Mouse (Mus musculus): Measurements from ENCODE around the gene Itga7. TPM values are rescaled to one million over a fixed set of nuclear protein-coding genes. Genes with fewer than 3 reads are reported as not detected.
"Not testable (repeated sequence)": the region's sequence is repeated elsewhere in the genome, so short reads cannot be mapped to it uniquely, and the experiment has no call there.

The Itga7 gene
- polyA plus RNA-seq, 1 experiment: 14.5 TPM

DNA sequence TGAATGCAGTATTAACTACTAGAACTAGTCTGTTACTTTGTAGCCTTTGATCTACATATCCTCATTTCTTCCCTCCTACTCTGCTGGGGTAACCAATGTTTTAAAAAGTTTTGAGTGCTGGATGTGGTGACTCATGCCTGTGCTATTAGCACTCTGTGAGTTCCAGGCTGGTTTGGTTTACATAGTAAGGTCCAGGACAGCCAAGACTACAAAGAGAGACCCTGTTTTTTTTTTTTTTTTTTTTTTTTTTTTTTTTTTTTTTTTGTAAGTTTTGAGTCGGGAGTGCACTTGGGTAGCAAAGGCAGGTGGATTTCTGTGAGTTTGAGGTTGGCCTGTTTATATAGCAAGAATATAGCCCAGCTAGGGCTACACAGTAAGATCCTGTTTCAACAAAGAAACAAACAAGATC, 34.7 kb downstream of the Itga7 start:
- 44% methylated on average over 1 of the region's 1 CpGs for WGBS
- TF ChIP-seq CTCF (IDR thresholded peaks at IDR 0.05; ENCODE audit: borderline replicate concordance, control insufficient read depth, extremely low read depth, insufficient read depth, low read length, poor library complexity): no peak
- no peak for TF ChIP-seq POLR2A (IDR thresholded peaks at IDR 0.05; ENCODE audit: control insufficient read depth, extremely low read depth, insufficient read depth, low read length, poor library complexity)
- no peaks in the 10 kb centered on the region for H3K36me3 ChIP-seq (ENCODE audit: control insufficient read depth, insufficient read depth, low read length)
- no peaks in the 10 kb centered on the region for H3K4me1 ChIP-seq (replicated peaks; ENCODE audit: control insufficient read depth, insufficient read depth, low read length)
- no peak for DNase-seq
- H3K4me3 ChIP-seq (ENCODE audit: control insufficient read depth, insufficient read depth, low read length): no peak overlapping the region
- no peak overlapping the region for H3K27ac ChIP-seq (ENCODE audit: control insufficient read depth, insufficient read depth, low read length)
- H3K27me3 ChIP-seq (ENCODE audit: control insufficient read depth, insufficient read depth, low read length): no peaks in the 10 kb centered on the region

DNA sequence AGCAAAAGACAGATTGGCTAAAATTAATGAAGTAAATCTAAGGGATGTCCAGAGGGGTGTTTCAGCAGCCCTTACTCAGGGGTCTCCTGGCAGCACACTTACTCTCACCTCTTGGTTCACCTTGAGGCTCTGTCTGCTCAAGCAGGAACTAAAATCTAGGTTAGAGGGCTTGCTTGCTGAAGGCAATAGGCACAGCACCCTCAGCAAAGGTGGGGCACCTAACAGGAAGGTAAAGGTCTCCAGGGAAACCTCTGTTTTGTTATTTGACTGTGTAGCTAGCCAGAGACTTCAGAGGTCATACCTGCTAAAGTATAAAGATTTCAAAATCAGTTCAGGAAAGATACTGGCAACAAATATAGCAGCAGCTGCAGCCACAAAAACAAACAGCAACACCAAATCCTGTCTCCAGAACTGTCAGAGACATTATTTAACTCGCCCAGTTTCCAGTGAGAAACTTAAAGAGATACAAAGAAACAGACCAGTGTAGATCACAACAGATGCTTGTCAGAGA, 37.2 kb downstream of the Itga7 start:
- Histone ChIP-seq H3K27ac (ENCODE audit: control insufficient read depth, insufficient read depth, low read length) (no peak overlapping the region), H3K36me3 (ENCODE audit: control insufficient read depth, insufficient read depth, low read length) (no peaks in the 10 kb centered on the region), H3K27me3 (ENCODE audit: control insufficient read depth, insufficient read depth, low read length) (no peaks in the 10 kb centered on the region), H3K4me3 (ENCODE audit: control insufficient read depth, insufficient read depth, low read length) (no peak overlapping the region), H3K4me1 (replicated peaks; ENCODE audit: control insufficient read depth, insufficient read depth, low read length) (no peaks in the 10 kb centered on the region)
- no peak for DNase-seq
- WGBS: 64% methylated on average over 1 of the region's 1 CpGs
- TF ChIP-seq POLR2A (IDR thresholded peaks at IDR 0.05; ENCODE audit: control insufficient read depth, extremely low read depth, insufficient read depth, low read length, poor library complexity) (no peak), CTCF (IDR thresholded peaks at IDR 0.05; ENCODE audit: borderline replicate concordance, control insufficient read depth, extremely low read depth, insufficient read depth, low read length, poor library complexity) (no peak)

DNA sequence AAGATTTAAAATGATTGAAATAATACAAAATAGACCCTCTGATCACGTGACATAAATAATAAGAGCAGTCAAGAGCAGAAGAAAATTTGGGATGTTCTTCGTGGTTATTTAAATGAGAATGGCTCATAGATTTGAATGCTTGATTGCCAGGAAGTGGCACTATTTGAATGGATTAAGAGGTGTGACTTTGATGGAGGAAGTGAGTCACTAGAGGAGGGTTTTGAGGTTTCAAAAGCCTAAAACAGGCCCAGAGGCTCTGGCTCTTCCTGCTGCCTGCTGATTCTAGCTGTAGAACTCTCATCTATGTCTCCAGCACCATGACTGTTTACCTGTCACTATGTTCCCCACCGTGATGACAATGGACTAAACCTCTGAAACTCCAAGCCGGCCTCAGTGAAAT, 39.2 kb downstream of the Itga7 start:
- Histone ChIP-seq H3K27ac (ENCODE audit: control insufficient read depth, insufficient read depth, low read length) (no peak overlapping the region), H3K36me3 (ENCODE audit: control insufficient read depth, insufficient read depth, low read length) (no peaks in the 10 kb centered on the region), H3K27me3 (ENCODE audit: control insufficient read depth, insufficient read depth, low read length) (no peaks in the 10 kb centered on the region), H3K4me1 (replicated peaks; ENCODE audit: control insufficient read depth, insufficient read depth, low read length) (no peaks in the 10 kb centered on the region), H3K4me3 (ENCODE audit: control insufficient read depth, insufficient read depth, low read length) (no peak overlapping the region)
- 91% methylated on average over 4 of the region's 4 CpGs for WGBS
- TF ChIP-seq CTCF (IDR thresholded peaks at IDR 0.05; ENCODE audit: borderline replicate concordance, control insufficient read depth, extremely low read depth, insufficient read depth, low read length, poor library complexity): no peak
- TF ChIP-seq POLR2A (IDR thresholded peaks at IDR 0.05; ENCODE audit: control insufficient read depth, extremely low read depth, insufficient read depth, low read length, poor library complexity): no peak
- no peak for DNase-seq

DNA sequence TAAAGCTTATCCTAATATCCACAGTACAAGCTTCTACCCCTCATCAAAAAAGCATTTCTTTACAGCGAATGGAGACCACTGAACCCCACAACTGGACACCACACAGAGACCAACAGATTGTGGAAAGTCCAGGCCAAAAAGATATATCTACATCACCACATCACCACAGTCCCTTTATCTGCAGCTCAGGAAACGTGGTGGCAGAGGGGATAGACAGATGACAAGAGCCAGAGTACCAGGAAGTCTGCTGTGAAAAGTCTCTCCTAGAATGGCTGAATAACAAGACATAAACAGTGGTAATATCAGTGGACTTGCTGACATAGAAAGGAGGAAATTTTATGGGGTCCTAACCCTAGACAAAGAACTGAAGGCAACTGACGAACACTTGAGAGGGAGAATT, 42.8 kb downstream of the Itga7 start:
- H3K27ac ChIP-seq (ENCODE audit: control insufficient read depth, insufficient read depth, low read length): no peak overlapping the region
- DNase-seq: no peak
- no peaks in the 10 kb centered on the region for H3K4me1 ChIP-seq (replicated peaks; ENCODE audit: control insufficient read depth, insufficient read depth, low read length)
- H3K36me3 ChIP-seq (ENCODE audit: control insufficient read depth, insufficient read depth, low read length): no peaks in the 10 kb centered on the region
- TF ChIP-seq CTCF (IDR thresholded peaks at IDR 0.05; ENCODE audit: borderline replicate concordance, control insufficient read depth, extremely low read depth, insufficient read depth, low read length, poor library complexity) (no peak), POLR2A (IDR thresholded peaks at IDR 0.05; ENCODE audit: control insufficient read depth, extremely low read depth, insufficient read depth, low read length, poor library complexity) (no peak)
- H3K27me3 ChIP-seq (ENCODE audit: control insufficient read depth, insufficient read depth, low read length): no peaks in the 10 kb centered on the region
- H3K4me3 ChIP-seq (ENCODE audit: control insufficient read depth, insufficient read depth, low read length): no peak overlapping the region
- WGBS: 77% methylated on average over 3 of the region's 3 CpGs

DNA sequence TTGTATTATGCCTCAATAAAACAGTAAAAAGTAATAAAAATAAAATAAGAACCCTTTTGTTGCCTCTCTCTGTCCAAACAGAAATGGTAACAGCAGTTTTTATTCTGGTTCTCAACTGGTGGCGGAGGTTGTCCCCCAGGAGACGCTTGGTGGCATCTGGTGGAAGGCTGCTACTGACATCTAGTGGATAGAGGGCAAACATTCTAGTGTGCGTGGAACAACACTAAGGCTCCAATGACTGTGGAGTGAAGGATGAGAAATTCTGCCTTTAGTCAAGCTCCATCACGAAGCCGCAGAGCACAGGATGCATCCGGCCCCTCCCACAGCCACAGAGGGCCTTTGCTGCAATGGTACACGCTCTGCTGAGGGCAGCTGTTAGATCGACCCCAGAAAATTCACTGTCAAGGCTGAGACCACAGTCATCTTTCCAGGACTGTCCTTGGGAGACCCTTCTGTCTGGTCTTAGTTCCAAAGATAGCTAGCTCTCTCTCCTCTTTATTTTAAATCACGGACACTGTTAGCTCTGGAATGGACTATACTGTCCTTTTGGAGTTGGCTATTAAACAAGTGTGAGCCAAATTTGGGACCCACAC, 44.0 kb downstream of the Itga7 start:
- Histone ChIP-seq H3K27ac (ENCODE audit: control insufficient read depth, insufficient read depth, low read length) (no peak overlapping the region), H3K36me3 (ENCODE audit: control insufficient read depth, insufficient read depth, low read length) (no peaks in the 10 kb centered on the region), H3K4me3 (ENCODE audit: control insufficient read depth, insufficient read depth, low read length) (no peak overlapping the region), H3K27me3 (ENCODE audit: control insufficient read depth, insufficient read depth, low read length) (no peaks in the 10 kb centered on the region), H3K4me1 (replicated peaks; ENCODE audit: control insufficient read depth, insufficient read depth, low read length) (no peaks in the 10 kb centered on the region)
- no peak for TF ChIP-seq POLR2A (IDR thresholded peaks at IDR 0.05; ENCODE audit: control insufficient read depth, extremely low read depth, insufficient read depth, low read length, poor library complexity)
- no peak for TF ChIP-seq CTCF (IDR thresholded peaks at IDR 0.05; ENCODE audit: borderline replicate concordance, control insufficient read depth, extremely low read depth, insufficient read depth, low read length, poor library complexity)
- peak; percentile 51 for DNase-seq
- 16% methylated on average over 9 of the region's 9 CpGs for WGBS

DNA sequence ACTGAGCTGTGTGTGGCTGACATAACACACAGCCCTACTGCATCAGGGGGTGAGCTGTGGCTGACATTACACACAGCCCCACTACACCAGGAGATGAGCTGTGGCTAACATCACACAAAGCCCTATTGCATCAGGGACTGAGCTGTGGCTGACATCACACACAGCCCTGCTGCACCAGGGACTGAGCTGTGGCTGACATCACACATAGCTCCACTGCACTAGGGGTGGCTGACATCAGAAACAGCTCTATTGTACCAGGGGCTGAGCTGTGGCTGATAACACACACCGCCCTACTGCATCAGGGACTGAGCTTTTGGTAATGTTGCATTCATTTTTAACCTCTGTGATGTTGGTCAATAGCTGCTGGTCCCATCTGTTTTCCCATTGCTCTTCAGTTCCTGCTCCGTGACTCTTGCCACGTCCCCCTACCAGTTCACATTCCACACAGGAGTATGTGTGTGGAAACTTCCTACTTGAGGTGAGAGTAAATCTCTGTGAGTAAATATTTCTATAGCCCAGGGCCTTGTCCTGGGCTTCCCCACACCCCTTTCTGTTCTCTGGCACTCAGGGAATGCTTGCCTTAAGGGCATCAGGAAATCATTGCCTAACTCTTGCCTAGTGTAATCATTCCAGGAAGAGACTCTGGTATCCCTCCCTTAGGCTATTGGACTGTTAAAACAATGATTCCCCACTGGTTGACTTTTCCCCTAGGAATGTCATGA, 47.2 kb downstream of the Itga7 start:
- H3K27me3 ChIP-seq (ENCODE audit: control insufficient read depth, insufficient read depth, low read length): no peaks in the 10 kb centered on the region
- TF ChIP-seq POLR2A (IDR thresholded peaks at IDR 0.05; ENCODE audit: control insufficient read depth, extremely low read depth, insufficient read depth, low read length, poor library complexity): no peak
- no peak for TF ChIP-seq CTCF (IDR thresholded peaks at IDR 0.05; ENCODE audit: borderline replicate concordance, control insufficient read depth, extremely low read depth, insufficient read depth, low read length, poor library complexity)
- H3K27ac ChIP-seq (ENCODE audit: control insufficient read depth, insufficient read depth, low read length): no peak overlapping the region
- DNase-seq: no peak
- H3K36me3 ChIP-seq (ENCODE audit: control insufficient read depth, insufficient read depth, low read length): no peaks in the 10 kb centered on the region
- no peak overlapping the region for H3K4me3 ChIP-seq (ENCODE audit: control insufficient read depth, insufficient read depth, low read length)
- 93% methylated on average over 3 of the region's 3 CpGs for WGBS
- H3K4me1 ChIP-seq (replicated peaks; ENCODE audit: control insufficient read depth, insufficient read depth, low read length): no peaks in the 10 kb centered on the region

DNA sequence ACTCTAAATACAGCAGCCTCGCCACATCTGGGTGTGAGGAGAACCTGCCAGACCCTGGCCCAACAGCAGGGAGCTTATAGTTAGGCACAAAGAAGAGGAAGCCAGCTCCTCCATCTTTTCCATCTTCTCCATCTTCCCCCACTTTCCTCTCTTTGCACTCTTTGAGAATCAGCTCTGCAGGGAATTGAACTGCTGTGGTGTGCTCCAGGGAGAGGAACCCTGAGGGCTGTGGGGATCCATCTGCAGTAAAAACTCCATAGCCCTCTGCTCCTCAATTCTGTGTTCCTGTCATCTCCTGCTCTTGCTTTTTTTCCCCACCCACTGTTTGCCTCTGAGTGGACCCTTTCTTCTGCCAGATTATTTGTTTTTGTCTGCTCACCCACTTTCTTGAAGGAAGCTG, 55.5 kb downstream of the Itga7 start, which contains the start of gene Olfr9:
Gene Olfr9 (plus strand): TSS at position 301 of the 400 bp plus-strand sequence.
- not testable (repeated sequence) for H3K27ac ChIP-seq (ENCODE audit: control insufficient read depth, insufficient read depth, low read length); H3K36me3 ChIP-seq (ENCODE audit: control insufficient read depth, insufficient read depth, low read length); H3K4me3 ChIP-seq (ENCODE audit: control insufficient read depth, insufficient read depth, low read length); H3K4me1 ChIP-seq (replicated peaks; ENCODE audit: control insufficient read depth, insufficient read depth, low read length); H3K27me3 ChIP-seq (ENCODE audit: control insufficient read depth, insufficient read depth, low read length); DNase-seq
- WGBS: 71% methylated on average over 1 of the region's 1 CpGs

DNA sequence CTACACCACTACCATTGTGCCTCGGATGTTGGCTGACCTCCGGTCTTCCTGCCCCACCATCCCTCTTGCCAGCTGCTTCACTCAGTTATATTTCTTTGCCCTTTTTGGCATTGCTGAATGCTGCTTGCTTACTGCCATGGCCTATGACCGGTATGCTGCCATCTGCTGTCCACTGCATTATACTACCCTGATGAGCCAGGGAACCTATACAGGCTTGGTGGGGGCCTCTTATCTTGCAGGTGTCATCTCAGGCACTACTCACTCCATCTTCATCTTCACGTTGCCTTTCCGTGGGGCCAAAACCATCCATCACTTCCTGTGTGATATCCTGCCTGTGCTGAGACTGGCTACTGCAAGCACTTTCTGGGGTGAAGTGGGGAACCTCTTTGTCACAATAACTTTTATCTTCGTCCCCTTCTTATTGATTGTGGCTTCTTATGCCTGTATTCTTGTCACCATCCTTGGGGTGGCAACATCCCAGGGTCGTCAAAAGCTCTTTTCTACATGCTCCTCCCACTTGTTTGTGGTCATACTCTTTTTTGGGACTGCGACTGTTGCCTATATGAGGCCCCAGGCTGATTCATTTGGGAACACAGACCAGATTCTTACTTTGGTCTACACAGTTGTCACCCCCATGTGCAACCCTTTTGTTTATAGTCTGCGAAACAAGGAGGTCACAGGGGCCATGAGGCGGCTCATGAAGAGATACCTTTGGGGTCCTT, 56.7 kb downstream of the Itga7 start:
- H3K27me3 ChIP-seq (ENCODE audit: control insufficient read depth, insufficient read depth, low read length); H3K27ac ChIP-seq (ENCODE audit: control insufficient read depth, insufficient read depth, low read length); H3K4me3 ChIP-seq (ENCODE audit: control insufficient read depth, insufficient read depth, low read length); H3K4me1 ChIP-seq (replicated peaks; ENCODE audit: control insufficient read depth, insufficient read depth, low read length); H3K36me3 ChIP-seq (ENCODE audit: control insufficient read depth, insufficient read depth, low read length): not testable (repeated sequence)
- 41% methylated on average over 7 of the region's 10 CpGs for WGBS
- DNase-seq: peak; percentile 9
